Mouse (Mus musculus) kidney, adult 2 months (tissue): Measurements from ENCODE around the gene Slc22a18.

ENCODE experiments used
- CTCF ChIP-seq: fragments of 200-500 bp; conservative IDR thresholded peaks from 2 replicates; pipeline ENCODE4 v1.5.1; 2011; ENCODE audit warnings: low read depth, mild to moderate bottlenecking, control low read depth, low read length, moderate library complexity, mixed read lengths; ENCODE audit not compliant: insufficient read depth, insufficient read length
- POLR2A ChIP-seq: fragments of 200-500 bp; IDR thresholded peaks from one replicate; pipeline ENCODE4 v1.6.1; 2011; ENCODE audit warnings: low read depth, low read length, control low read depth

- TF ChIP-seq CTCF: no peak
- TF ChIP-seq POLR2A: no peak
Measured at GRCm38 (mm10) chr7:143477800-143478199, 4.3 kb downstream of the Slc22a18 start.
